In the genomic region with DNA sequence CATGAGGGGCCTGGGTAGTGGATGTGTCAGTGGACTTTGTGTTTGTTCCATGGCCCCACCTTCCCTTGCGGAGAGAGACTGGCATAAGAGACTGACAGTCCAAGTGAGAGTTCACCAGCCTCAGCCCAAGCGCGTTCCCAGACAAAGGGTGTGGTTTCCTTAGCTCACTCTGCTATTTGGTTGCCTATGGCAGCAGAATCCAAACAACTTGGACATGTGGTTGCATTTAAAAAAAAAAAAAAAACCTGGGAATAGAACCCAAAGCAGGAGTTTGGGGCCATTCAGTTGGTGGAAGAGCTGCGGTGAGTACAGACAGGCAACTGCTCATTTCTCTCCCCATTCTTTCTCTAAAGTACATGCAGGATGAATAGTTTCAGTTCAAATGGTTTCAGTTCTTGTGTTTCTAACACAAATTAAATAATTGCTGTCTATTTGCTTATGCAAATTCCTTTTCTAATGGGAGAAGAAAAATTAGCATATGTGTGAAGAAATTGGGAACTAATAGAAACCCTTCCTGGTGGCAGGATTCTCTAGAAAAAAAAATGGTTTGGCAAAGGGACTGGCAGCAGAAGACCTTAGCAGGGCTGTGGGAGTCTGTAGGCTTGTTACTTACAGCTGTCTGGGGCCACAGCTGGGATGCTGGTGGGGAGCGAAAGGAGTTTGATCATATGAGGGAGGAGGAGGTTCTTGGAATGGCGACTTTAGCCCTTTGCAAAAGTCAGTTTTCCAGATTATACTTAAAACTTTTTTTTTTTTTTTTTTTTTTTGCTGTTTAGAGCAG, we compare ENCODE assay signal across 8 mouse cellular contexts. TPM values are rescaled to one million over a fixed set of nuclear protein-coding genes. Genes with fewer than 3 reads are reported as not detected.
DNase-seq lines count a peak whose midpoint lies in the region; ATAC-seq and TF ChIP-seq lines count a peak whose summit lies in the region.

No protein-coding gene starts in this region.

- no peaks in the 10 kb centered on the region for H3K27me3 ChIP-seq in heart, adult 2 months (ENCODE audit: control insufficient read depth, insufficient read depth, low read length)
- no peaks in the 10 kb centered on the region for H3K27me3 ChIP-seq in heart, embryonic 10.5 days (ENCODE audit: insufficient read depth, poor library complexity, severe bottlenecking)
- no peaks in the 10 kb centered on the region for H3K27me3 ChIP-seq in heart, postnatal 0 days (ENCODE audit: control insufficient read depth, insufficient read depth, low read length)

- no peak overlapping the region for H3K4me2 ChIP-seq in heart, postnatal 0 days (ENCODE audit: low read depth, low read length)

- TF ChIP-seq CTCF in heart, adult 2 months (IDR thresholded peaks at IDR 0.05) = no peak
- no peak for TF ChIP-seq CTCF in heart, postnatal 0 days (IDR thresholded peaks at IDR 0.05; ENCODE audit: low read depth)

- 55% methylated on average over 6 of the region's 6 CpGs for WGBS in heart, adult 2 months
- WGBS in heart, embryonic 10.5 days = 68% methylated on average over 6 of the region's 6 CpGs
- WGBS in heart, postnatal 0 days = 55% methylated on average over 6 of the region's 6 CpGs

- H3K79me2 ChIP-seq in heart, adult 2 months (replicated peaks; ENCODE audit: control insufficient read depth, insufficient read depth, low read length) = no peaks in the 10 kb centered on the region

- no peak for TF ChIP-seq POLR2A in heart, adult 2 months (IDR thresholded peaks at IDR 0.05; ENCODE audit: insufficient read depth, low read depth, low read length)

- H3K4me1 ChIP-seq in heart, adult 2 months (ENCODE audit: control insufficient read depth, insufficient read depth, low read length) = peaks cover 3% of the 10 kb centered on the region; the same call in 1 of the 2 replicates
- no peaks in the 10 kb centered on the region for H3K4me1 ChIP-seq in heart, embryonic 10.5 days
- no peaks in the 10 kb centered on the region for H3K4me1 ChIP-seq in heart, postnatal 0 days (ENCODE audit: control insufficient read depth, insufficient read depth)

- peak; percentile 32 to 60 for DNase-seq in heart, adult 2 months
- DNase-seq in heart, embryonic 10.5 days (ENCODE audit: low spot score) = no peak
- peak; percentile 5 for DNase-seq in brain, adult 2 months (ENCODE audit: low read depth, low spot score)
- DNase-seq in heart, postnatal 0 days (ENCODE audit: low spot score) = peak; percentile 12
- DNase-seq in mesoderm, embryonic 11.5 days (ENCODE audit: low read depth, low spot score) = peak; percentile 30
- no peak for DNase-seq in thymus, postnatal 36 days
- no peak for DNase-seq in right cerebral cortex, postnatal 14 days
- no peak for DNase-seq in ovary, adult 18-20 months (ENCODE audit: low spot score)

- no peaks in the 10 kb centered on the region for H3K36me3 ChIP-seq in heart, adult 2 months (ENCODE audit: control insufficient read depth, insufficient read depth, low read length)
- peaks cover 17% of the 10 kb centered on the region; the same call in 1 of the 2 replicates for H3K36me3 ChIP-seq in heart, embryonic 10.5 days
- no peaks in the 10 kb centered on the region; the same call in 1 of the 2 replicates for H3K36me3 ChIP-seq in heart, postnatal 0 days (replicated peaks; ENCODE audit: control insufficient read depth, insufficient read depth, low read length)

- peak overlapping the region; percentile 10; the same call in 1 of the 2 replicates for H3K4me3 ChIP-seq in heart, adult 2 months
- H3K4me3 ChIP-seq in heart, embryonic 10.5 days = no peak overlapping the region
- no peak overlapping the region for H3K4me3 ChIP-seq in heart, postnatal 0 days (ENCODE audit: low read depth, low read length)

- H3K9me3 ChIP-seq in heart, embryonic 10.5 days = no peaks in the 10 kb centered on the region
- H3K9me3 ChIP-seq in heart, postnatal 0 days (replicated peaks; ENCODE audit: control insufficient read depth, low read length) = no peaks in the 10 kb centered on the region

- intact Hi-C loops in heart, adult 2 months (cut with DNase I) = no loop called here

- H3K27ac ChIP-seq in heart, adult 2 months = peak overlapping the region; percentile 32; the same call in 1 of the 2 replicates
- no peak overlapping the region for H3K27ac ChIP-seq in heart, embryonic 10.5 days
- H3K27ac ChIP-seq in heart, postnatal 0 days (ENCODE audit: low read depth) = no peak overlapping the region

- no peak overlapping the region for H3K9ac ChIP-seq in heart, adult 2 months (ENCODE audit: low read depth, low read length)
- no peak overlapping the region for H3K9ac ChIP-seq in heart, postnatal 0 days (replicated peaks; ENCODE audit: low read depth, low read length)

- peak; percentile 51 for ATAC-seq in heart, postnatal 0 days (ENCODE audit: insufficient read depth, low read depth)

- no peak for TF ChIP-seq EP300 in heart, adult 2 months (IDR thresholded peaks at IDR 0.05; ENCODE audit: insufficient read depth, low read depth, low read length)
- no peak for TF ChIP-seq EP300 in heart, postnatal 0 days (IDR thresholded peaks at IDR 0.05; ENCODE audit: low read depth)

RNA-seq across cellular contexts. Expression of a gene that starts 35.7 kb away (rescaled TPM):
- total RNA-seq in heart, adult 2 months (2021) = under 1 TPM; 0.31 to 0.43 TPM
- polyA plus RNA-seq in heart, adult 2 months (2012; rRNA removed) = 0.04 and 0.12 TPM in 2 replicates
- 1.4 and 1.6 TPM in 2 replicates for polyA plus RNA-seq in heart, embryonic 10.5 days (2016; fragmentation: Nextera tagmentation; extraction: Ambion mirVana)
- not detected in 2 replicates for total RNA-seq in heart, postnatal 0 days (2014; rRNA removed; ENCODE audit: low replicate concordance)
- 3.0 TPM in 2 replicates for polyA plus RNA-seq in heart, postnatal 0 days (2015; fragmentation: Nextera tagmentation; extraction: Ambion mirVana)

RNA-seq across cellular contexts. Expression of a gene that starts 54.9 kb away (rescaled TPM):
- 100 to 1,000 TPM; 111 to 140 TPM for total RNA-seq in heart, adult 2 months (2021)
- 123 and 197 TPM in 2 replicates for polyA plus RNA-seq in heart, adult 2 months (2012; rRNA removed)
- polyA plus RNA-seq in heart, embryonic 10.5 days (2016; fragmentation: Nextera tagmentation; extraction: Ambion mirVana) = 107 and 130 TPM in 2 replicates
- total RNA-seq in heart, postnatal 0 days (2014; rRNA removed; ENCODE audit: low replicate concordance) = 260 and 297 TPM in 2 replicates
- polyA plus RNA-seq in heart, postnatal 0 days (2015; fragmentation: Nextera tagmentation; extraction: Ambion mirVana) = 183 and 189 TPM in 2 replicates

Comparison
In these comparisons a context has a peak if more than half of its experiments do, and no peak if none do; other contexts are left out.
1. DNase-seq: peak in heart, adult 2 months (2 of 2), brain, adult 2 months (single experiment), heart, postnatal 0 days (single experiment) and mesoderm, embryonic 11.5 days (single experiment); none in heart, embryonic 10.5 days (single experiment), thymus, postnatal 36 days (0 of 2), right cerebral cortex, postnatal 14 days (single experiment) and ovary, adult 18-20 months (single experiment).